Mouse (Mus musculus) right cerebral cortex, postnatal 4 days (tissue): ENCODE results near the gene Morn3.

Source experiments
- DNase-seq: peaks from one replicate; pipeline ENCODE4 v3.0.0-alpha.2; 2022

Morn3 gene

DNA sequence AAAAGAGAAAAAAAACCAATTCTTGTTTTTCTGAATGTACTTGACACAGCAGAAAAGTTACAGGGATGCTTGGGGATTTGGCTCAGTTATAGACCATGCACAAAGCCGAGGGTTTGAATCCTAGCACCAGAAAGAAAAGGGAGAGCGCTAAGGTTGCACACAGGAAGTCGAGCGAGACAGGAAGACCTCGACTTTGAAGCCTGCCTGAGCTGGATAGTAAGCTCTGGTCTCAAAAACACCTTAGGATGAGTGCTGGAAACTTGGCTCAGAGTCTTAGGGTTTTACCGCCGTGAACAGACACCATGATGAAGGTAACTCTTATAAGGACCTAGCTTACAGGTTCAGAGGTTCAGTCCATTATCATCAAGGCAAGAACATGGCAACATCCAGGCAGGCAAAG, 25.4 kb downstream of the Morn3 start:
- DNase-seq: no peak

DNA sequence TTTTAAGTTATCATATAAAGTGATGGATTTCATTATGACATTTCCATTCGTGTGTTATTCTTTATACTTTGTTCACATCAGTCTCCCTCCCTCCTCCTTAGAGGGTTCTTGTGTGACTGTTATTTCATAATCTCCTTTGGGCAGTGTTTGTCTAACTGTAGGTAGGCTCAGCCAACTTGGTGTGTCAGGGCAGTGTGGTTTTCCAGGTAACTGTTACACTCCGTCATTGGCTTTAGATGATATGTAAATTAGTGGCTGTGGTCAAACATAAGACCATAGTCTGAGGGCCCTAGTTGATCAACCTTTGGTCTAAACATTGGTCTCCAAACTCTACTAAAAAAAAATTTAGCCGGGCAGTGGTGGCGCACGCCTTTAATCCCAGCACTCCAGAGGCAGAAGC, 26.4 kb downstream of the Morn3 start:
- no peak for DNase-seq

GRCm38 (mm10) chr5:123019336-123020016, 27.3 kb downstream of the Morn3 start:
- no peak for DNase-seq

GRCm38 (mm10) chr5:123017504-123017903, 29.3 kb downstream of the Morn3 start:
- DNase-seq: no peak

DNA sequence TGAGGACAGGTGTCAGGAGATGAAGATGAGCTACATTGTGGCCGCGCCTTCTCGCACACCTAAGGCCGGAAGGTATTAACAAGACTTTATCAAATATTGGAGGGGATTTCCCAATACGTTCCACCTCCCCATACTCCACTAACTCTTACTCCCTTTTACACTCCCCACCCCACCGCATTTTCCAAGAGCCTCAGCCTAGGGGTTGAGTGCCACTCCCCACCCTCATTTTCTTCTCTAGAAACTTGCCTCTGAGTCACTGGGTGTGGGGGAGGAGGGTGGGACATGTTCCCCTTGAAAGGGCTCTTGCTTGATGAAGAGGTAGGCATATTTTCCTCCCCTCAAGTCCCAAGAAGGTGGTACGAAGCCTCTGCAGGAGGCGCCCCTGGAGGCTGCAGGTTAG, 30.9 kb downstream of the Morn3 start:
- no peak for DNase-seq

- peak; percentile 89 for DNase-seq
These were observed 31.8 kb downstream of the Morn3 start, which contains the start of gene Orai1 for GRCm38 (mm10) chr5:123014753-123015701. Gene Orai1, plus strand, starts transcription at chr5:123015074.

GRCm38 (mm10) chr5:123013599-123014315, 33.1 kb downstream of the Morn3 start:
- DNase-seq: peak; percentile 63

- DNase-seq: no peak
These were observed 35.1 kb downstream of the Morn3 start for GRCm38 (mm10) chr5:123011705-123012104.

- DNase-seq: no peak
These were observed 36.0 kb downstream of the Morn3 start for GRCm38 (mm10) chr5:123010806-123011205.

DNA sequence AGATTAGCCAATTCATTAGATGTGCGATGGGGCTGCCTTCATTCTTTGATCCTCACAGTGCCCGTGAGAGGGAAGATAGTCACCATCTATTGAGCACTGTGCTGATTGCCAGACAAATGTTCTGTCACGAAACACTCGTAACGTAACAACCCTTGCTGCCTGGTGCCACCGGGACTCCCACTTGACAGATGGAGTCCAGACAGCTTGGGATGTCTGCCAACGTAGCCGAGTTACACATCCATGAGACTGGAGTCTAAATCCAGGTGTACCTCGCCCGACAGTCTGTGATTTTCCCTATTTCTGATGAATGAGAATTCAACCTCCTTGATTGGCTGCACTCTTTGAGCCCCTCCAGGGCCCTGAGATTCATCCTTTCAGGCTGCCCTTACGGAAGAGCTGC, 36.9 kb downstream of the Morn3 start:
- no peak for DNase-seq

GRCm38 (mm10) chr5:123008877-123009493, 37.8 kb downstream of the Morn3 start:
- no peak for DNase-seq

- DNase-seq: no peak
These were observed 40.9 kb downstream of the Morn3 start for GRCm38 (mm10) chr5:123005716-123006592.

DNA sequence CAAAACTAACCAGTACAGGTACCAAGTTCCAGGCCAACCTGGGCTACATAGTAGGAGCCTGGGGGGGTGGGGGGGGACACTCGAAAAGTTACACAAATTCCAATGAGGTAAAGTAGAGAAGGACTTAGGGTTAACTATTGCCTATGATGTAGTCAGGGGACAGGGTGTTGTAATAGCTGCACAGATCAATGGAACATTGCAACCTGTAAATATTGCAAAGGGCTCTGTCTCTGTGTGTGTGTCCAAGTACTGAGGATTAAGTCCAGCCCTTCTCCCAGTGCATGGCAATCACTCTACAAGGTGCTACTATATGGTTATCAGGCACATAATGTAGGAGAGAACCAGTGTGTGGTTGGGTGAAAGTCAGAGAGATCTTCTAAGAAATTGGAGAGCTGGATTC, 45.9 kb downstream of the Morn3 start:
- DNase-seq: no peak

DNA sequence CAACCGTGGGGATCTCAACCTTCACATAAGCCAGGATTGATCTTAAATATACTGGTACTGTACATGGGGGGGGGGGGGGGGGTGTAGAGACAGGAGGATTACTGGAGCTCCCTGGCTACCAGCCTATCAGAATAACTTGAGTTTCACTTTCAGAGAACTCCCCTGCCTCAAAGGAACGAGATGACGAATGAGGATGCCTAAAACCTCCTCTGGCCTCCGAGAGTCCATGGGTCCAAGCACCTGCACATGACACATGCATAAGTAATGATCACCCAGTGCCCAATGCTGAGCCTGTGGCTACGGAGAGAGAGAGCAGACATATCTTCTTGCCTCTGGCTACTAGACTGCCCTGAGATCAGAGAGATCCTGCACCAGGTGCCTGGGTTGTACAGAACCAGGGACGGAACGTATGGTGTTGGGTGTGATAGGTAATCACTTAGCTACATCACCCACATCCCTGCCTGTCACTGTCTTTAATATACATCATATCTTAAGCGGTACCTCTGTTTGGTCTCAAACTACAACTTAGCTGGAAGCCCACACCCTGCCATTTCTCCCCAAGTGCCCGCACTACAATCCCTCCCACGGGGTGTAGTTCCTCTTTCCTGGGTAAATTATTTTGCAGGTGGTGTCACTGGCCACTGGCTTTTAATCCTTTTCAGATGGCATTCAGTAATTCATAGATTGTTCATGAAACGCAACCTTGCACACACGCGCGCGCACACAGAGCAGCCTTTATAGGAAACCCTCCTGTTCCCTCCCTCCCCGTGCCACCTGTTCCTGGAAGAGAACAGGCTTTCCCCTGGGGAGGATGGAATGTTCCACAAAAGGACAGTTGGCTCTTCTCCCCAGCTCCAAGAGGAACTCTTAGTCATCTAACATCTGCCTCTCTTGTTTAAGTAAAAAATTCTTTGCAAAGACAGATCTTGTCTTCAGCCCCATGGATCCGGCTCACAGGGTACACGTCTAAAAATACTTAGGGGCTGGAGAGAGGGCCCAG, 49.3 kb downstream of the Morn3 start:
- DNase-seq: no peak

DNA sequence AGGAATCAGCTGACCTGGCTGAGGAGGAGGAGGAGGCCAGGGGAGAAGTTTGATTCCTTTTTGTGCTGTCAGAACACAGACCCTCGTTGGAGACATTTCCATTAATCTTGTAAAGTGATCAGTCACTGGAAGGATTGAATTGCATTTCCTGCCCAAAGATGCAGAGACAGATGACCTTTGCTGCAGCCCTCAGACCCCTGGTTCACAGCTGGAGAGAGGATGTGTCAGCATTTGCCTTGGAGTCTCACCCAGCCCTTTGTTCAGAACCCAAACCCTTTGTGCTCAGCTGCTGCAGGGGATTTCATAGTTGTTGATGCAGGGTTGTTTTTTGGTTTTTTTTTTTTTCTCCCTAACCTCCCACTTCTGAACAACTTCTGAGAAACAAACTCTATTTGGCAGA, 51.9 kb downstream of the Morn3 start:
- no peak for DNase-seq

DNA sequence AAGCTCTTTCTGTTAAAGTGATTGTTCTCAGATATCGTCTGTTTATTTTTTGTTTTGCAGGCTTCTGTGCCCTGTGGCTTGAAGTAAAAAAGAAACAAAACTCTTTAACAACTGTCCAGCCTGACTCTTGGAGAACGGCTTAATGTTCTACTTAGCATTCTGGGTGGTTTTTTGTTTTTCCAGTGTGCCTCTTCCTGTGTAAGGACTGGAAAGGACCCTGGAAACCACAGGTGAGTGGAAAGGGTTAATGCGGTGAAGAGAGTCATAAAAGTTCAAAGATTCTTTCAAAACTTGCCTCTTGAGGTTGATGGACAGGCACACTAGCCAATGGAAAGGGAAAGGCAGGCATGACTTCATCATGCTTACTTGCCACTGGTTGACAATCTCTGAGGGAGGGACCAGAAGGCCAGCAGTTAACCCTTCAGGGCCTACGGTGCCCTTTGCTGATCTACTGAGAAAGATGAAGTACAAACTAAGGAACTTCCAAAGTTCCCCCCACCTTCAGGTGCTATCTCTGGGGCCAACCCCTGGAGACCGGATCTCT, 52.4 kb downstream of the Morn3 start:
- peak; percentile 77 for DNase-seq

- no peak for DNase-seq
These were observed 53.0 kb downstream of the Morn3 start for GRCm38 (mm10) chr5:122993811-122994210.

DNA sequence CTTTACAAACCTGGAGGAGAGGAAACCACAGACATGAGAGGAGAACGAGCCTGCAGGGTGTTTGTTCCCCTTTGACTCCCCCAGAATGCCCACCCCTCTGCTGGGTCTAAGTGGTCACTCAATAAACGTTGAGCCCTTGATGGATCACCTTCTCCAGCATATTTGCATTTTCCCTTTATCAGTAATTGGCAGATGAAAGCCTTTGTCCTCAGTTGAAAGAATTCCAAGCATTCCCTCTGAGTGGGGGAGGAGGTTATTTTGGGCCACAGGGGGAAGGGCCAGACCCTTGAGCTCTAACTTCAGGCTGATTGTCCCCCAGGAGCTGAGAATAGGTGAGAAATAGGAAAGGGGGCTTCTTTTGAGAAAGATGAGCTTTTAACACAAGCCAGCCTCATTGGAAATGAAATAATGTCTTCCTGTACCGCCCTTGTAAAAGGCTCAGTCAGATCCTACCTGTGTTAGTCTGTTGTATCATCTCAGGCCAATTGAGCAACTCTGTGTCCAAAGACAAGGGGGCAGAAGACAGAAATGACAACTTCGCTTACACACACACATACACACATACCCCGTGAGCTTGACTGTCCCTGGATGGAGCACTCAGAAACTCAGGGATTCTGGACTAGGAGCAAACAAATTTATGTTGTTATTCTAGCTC, 55.3 kb downstream of the Morn3 start:
- DNase-seq: no peak

DNA sequence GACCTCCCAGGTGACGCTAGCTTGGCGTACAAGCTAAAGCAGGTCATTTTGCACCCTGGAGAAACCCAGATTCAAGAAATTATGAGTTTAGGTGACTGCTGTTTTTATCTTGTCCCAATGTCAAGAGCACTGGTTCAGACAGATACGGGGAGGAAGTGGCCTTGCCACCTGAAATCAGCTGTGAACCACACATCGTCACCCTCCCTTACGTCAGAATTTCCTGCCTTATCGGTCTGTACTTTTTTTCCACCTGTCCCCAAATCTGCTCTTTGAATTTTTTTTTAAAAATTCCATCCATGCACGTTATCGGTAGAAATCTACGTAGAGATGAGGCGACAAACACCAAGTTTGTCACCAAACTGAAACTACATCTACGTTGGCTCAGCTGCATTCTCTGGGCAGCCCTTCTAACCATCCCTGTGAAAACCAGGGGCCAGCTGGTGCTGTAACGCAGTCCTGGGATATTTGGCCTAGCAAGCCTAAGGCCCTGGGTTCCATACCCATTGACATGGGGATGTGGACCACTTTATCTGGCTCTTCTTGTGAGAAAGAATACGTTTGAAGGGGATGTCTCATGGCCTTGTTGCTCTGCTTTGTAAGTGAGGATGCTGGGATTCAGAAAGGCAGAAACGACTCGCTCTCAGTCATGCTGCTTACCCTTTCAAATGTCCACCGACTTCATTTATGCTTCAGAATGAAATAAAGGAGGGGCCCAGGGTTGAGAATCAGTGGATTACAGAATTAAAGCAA, 56.2 kb downstream of the Morn3 start:
- DNase-seq: no peak
